Mouse (Mus musculus) bone marrow, adult 2 months (tissue): ENCODE results near the gene Atp1b2.

Source experiments
- CTCF ChIP-seq: fragments of 200-500 bp; IDR thresholded peaks from 2 replicates; pipeline ENCODE4 v1.5.1; 2011; ENCODE audit warnings: low read length, control low read depth; ENCODE audit not compliant: control insufficient read depth, insufficient read depth
- POLR2A ChIP-seq: fragments of 200-500 bp; IDR thresholded peaks from 2 replicates; pipeline ENCODE4 v1.6.1; 2011; ENCODE audit warnings: low read depth, mild to moderate bottlenecking, control low read depth, low read length, borderline replicate concordance; ENCODE audit not compliant: control insufficient read depth

GRCm38 (mm10) chr11:69578301-69578700 is 27.4 kb downstream of the Atp1b2 start:
- no peak for TF ChIP-seq CTCF
- TF ChIP-seq POLR2A, result no peak
